Mouse (Mus musculus): Measurements from ENCODE around the gene 9030612E09Rik.

DNA sequence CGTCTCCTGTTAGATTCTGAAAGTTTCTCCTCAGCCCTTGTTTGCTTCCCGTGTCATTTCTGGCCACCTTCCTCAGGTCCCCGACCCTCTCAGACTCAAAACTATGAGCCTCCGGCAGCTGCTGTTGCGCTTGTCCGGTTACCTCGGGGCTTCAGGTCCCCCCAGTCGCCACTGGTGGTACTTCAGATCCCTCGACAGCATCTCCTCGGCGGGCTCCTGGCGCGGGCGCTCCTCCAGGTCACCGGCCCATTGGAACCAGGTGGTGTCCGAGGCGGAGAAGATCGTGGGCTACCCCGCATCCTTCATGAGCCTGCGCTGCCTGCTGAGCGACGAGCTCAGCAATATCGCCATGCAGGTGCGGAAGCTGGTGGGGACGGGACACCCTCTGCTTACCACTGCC is 47.2 kb downstream of the 9030612E09Rik start:
- no peak for TF ChIP-seq POLR2A (IDR thresholded peaks at IDR 0.05; ENCODE audit: borderline replicate concordance, insufficient read depth, low read length)
- no peak for TF ChIP-seq CTCF (IDR thresholded peaks at IDR 0.05; ENCODE audit: borderline replicate concordance, insufficient read depth, low read depth, low read length)
